Comparison of ENCODE assay signal across 25 mouse cellular contexts in the genomic region with DNA sequence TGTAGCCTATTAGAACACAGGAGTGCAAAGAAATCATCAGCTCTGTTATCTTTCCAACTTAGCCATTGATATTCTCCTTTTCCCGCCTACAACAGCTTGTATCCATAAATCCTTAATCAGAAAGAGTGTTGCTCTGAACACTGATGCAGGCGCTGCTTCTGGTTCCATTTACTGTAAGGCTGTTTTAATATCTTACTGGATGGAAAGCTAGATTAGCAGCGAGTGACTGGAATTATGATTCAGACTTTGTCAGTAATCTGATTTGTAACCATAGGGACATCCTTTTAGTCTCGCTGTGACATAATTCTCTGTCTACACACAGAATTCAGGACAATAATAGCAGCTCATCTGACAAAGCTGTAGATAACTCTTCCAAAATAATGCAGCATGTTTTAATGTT. TPM values are rescaled to one million over a fixed set of nuclear protein-coding genes. Genes with fewer than 3 reads are reported as not detected.
DNase-seq lines count a peak whose midpoint lies in the region; ATAC-seq lines count a peak whose summit lies in the region.
"Had no signal": no experiment of that assay in that cellular context is flagged by ENCODE, and none has a peak within 500 bp of the region (broad histone marks: within the 10 kb centered on the region; RNA-seq: fewer than 3 reads in every experiment).

No protein-coding gene starts in this region.

- H3K36me3 ChIP-seq in hindbrain, embryonic 13.5 days = no peaks in the 10 kb centered on the region
- no peaks in the 10 kb centered on the region for H3K36me3 ChIP-seq in hindbrain, embryonic 11.5 days (ENCODE audit: control insufficient read depth, insufficient read depth, low read length)
- H3K36me3 ChIP-seq in midbrain, embryonic 12.5 days = no peaks in the 10 kb centered on the region
- no peaks in the 10 kb centered on the region for H3K36me3 ChIP-seq in neural tube, embryonic 15.5 days
- H3K36me3 ChIP-seq: embryonic facial prominence, embryonic 15.5 days; heart, embryonic 12.5 days; liver, embryonic 13.5 days; neural tube, embryonic 12.5 days had no signal

- WGBS in hindbrain, embryonic 13.5 days = 78% methylated on average over 4 of the region's 4 CpGs
- 82% methylated on average over 4 of the region's 4 CpGs for WGBS in hindbrain, embryonic 11.5 days
- WGBS in midbrain, embryonic 12.5 days = 62% methylated on average over 4 of the region's 4 CpGs
- 67% methylated on average over 4 of the region's 4 CpGs for WGBS in neural tube, embryonic 15.5 days

- DNase-seq in hindbrain, embryonic 11.5 days (ENCODE audit: low spot score) = no peak
- DNase-seq in brain, adult 2 months (ENCODE audit: low read depth, low spot score) = peak; percentile 24
- DNase-seq in right cerebral cortex, adult 2 months (ENCODE audit: low spot score in 2 of 2) = no peak
- DNase-seq in gastrocnemius, postnatal 14 days = no peak
- no peak for DNase-seq in right cerebral cortex, postnatal 10 days (ENCODE audit: low spot score in 2 of 2)
- DNase-seq: adrenal gland, adult 8-10 months; cerebellum, adult 9-10 months; gastrocnemius, postnatal 10 days; heart, adult 11 months; heart, postnatal 10 days; kidney, postnatal 4 days; layer of hippocampus, adult 9-11 months; liver, embryonic 13.5 days; lung, adult 2 months had no signal

- no peak overlapping the region for H3K9ac ChIP-seq in hindbrain, embryonic 13.5 days
- H3K9ac ChIP-seq in hindbrain, embryonic 11.5 days (ENCODE audit: low read depth, low read length) = no peak overlapping the region
- no peak overlapping the region for H3K9ac ChIP-seq in midbrain, embryonic 12.5 days (replicated peaks)
- no peak overlapping the region for H3K9ac ChIP-seq in neural tube, embryonic 15.5 days (replicated peaks)
- H3K9ac ChIP-seq: embryonic facial prominence, embryonic 15.5 days; heart, embryonic 12.5 days; liver, embryonic 13.5 days; neural tube, embryonic 12.5 days had no signal

- no peak for ATAC-seq in hindbrain, embryonic 13.5 days (ENCODE audit: low FRiP score)
- ATAC-seq in hindbrain, embryonic 11.5 days (ENCODE audit: low FRiP score) = no peak
- ATAC-seq in midbrain, embryonic 12.5 days (ENCODE audit: low FRiP score, low read depth) = no peak
- ATAC-seq in neural tube, embryonic 15.5 days (ENCODE audit: low FRiP score) = no peak
- ATAC-seq: activated CD4-positive, CD25-positive, alpha-beta regulatory T cell, adult 4 months; intestine, postnatal 0 days had no signal

- H3K4me1 ChIP-seq in hindbrain, embryonic 13.5 days (replicated peaks) = peaks cover 10% of the 10 kb centered on the region; the same call in 1 of the 2 replicates
- no peaks in the 10 kb centered on the region for H3K4me1 ChIP-seq in hindbrain, embryonic 11.5 days (replicated peaks; ENCODE audit: control insufficient read depth, insufficient read depth, low read length)
- peaks cover 15% of the 10 kb centered on the region; the same call in 1 of the 2 replicates for H3K4me1 ChIP-seq in midbrain, embryonic 12.5 days
- 0 out of 2 replicates have a peak, but pooled peaks cover 6% of the 10 kb centered on the region for H3K4me1 ChIP-seq in neural tube, embryonic 15.5 days
- H3K4me1 ChIP-seq: embryonic facial prominence, embryonic 15.5 days; neural tube, embryonic 12.5 days had no signal

- H3K27me3 ChIP-seq in hindbrain, embryonic 13.5 days = no peaks in the 10 kb centered on the region
- H3K27me3 ChIP-seq in hindbrain, embryonic 11.5 days (ENCODE audit: control insufficient read depth, insufficient read depth, low read length) = no peaks in the 10 kb centered on the region
- no peaks in the 10 kb centered on the region for H3K27me3 ChIP-seq in midbrain, embryonic 12.5 days
- no peaks in the 10 kb centered on the region for H3K27me3 ChIP-seq in neural tube, embryonic 15.5 days (replicated peaks)
- H3K27me3 ChIP-seq: embryonic facial prominence, embryonic 15.5 days; heart, embryonic 12.5 days; liver, embryonic 13.5 days; neural tube, embryonic 12.5 days had no signal

- H3K27ac ChIP-seq in hindbrain, embryonic 13.5 days = peak overlapping the region; percentile 58
- no peak overlapping the region for H3K27ac ChIP-seq in hindbrain, embryonic 11.5 days (ENCODE audit: low read depth, low read length)
- H3K27ac ChIP-seq in midbrain, embryonic 12.5 days (replicated peaks) = peak overlapping the region; percentile 61
- H3K27ac ChIP-seq in neural tube, embryonic 15.5 days (replicated peaks) = peak overlapping the region; percentile 24; the same call in 1 of the 2 replicates
- H3K27ac ChIP-seq: embryonic facial prominence, embryonic 15.5 days; left cerebral cortex, adult 2 months; liver, embryonic 13.5 days; neural tube, embryonic 12.5 days had no signal

- intact Hi-C loops in gastrocnemius, postnatal 14 days (cut with DNase I; ENCODE audit: low total_unique reads) = no loop called here

- H3K4me3 ChIP-seq in hindbrain, embryonic 13.5 days = no peak overlapping the region
- no peak overlapping the region for H3K4me3 ChIP-seq in hindbrain, embryonic 11.5 days (ENCODE audit: low read depth, low read length)
- H3K4me3 ChIP-seq in midbrain, embryonic 12.5 days = no peak overlapping the region
- no peak overlapping the region for H3K4me3 ChIP-seq in neural tube, embryonic 15.5 days (replicated peaks)
- H3K4me3 ChIP-seq: embryonic facial prominence, embryonic 15.5 days; heart, embryonic 12.5 days; left cerebral cortex, adult 2 months; liver, embryonic 13.5 days; neural tube, embryonic 12.5 days had no signal

- H3K9me3 ChIP-seq in hindbrain, embryonic 13.5 days = no peaks in the 10 kb centered on the region
- no peaks in the 10 kb centered on the region for H3K9me3 ChIP-seq in hindbrain, embryonic 11.5 days (ENCODE audit: control insufficient read depth, low read length)
- H3K9me3 ChIP-seq in midbrain, embryonic 12.5 days = no peaks in the 10 kb centered on the region
- H3K9me3 ChIP-seq in neural tube, embryonic 15.5 days (replicated peaks) = no peaks in the 10 kb centered on the region
- H3K9me3 ChIP-seq: embryonic facial prominence, embryonic 15.5 days; heart, embryonic 12.5 days; liver, embryonic 13.5 days; neural tube, embryonic 12.5 days had no signal

- H3K4me2 ChIP-seq in hindbrain, embryonic 13.5 days = no peak overlapping the region
- no peak overlapping the region for H3K4me2 ChIP-seq in hindbrain, embryonic 11.5 days (replicated peaks; ENCODE audit: low read depth, low read length)
- no peak overlapping the region for H3K4me2 ChIP-seq in midbrain, embryonic 12.5 days (replicated peaks)
- no peak overlapping the region for H3K4me2 ChIP-seq in neural tube, embryonic 15.5 days
- H3K4me2 ChIP-seq: embryonic facial prominence, embryonic 15.5 days; heart, embryonic 12.5 days; liver, embryonic 13.5 days; neural tube, embryonic 12.5 days had no signal

RNA-seq across cellular contexts. Expression of a gene that starts 41.3 kb away (rescaled TPM):
- 0.05 and 0.13 TPM in 2 replicates for polyA plus RNA-seq in hindbrain, embryonic 13.5 days (2015; fragmentation: Nextera tagmentation; extraction: Ambion mirVana)
- 0.20 and 0.37 TPM in 2 replicates for polyA plus RNA-seq in hindbrain, embryonic 11.5 days (2014; fragmentation: Nextera tagmentation; extraction: Ambion mirVana)
- polyA plus RNA-seq in midbrain, embryonic 12.5 days (2016; fragmentation: Nextera tagmentation; extraction: Ambion mirVana) = 0.13 and 0.16 TPM in 2 replicates
- 0.41 and 0.59 TPM in 2 replicates for polyA plus RNA-seq in neural tube, embryonic 15.5 days (2015; fragmentation: Nextera tagmentation; extraction: Ambion mirVana)
- total RNA-seq in gastrocnemius, postnatal 14 days (2021) = 1 to 10 TPM; 2.5 to 3.1 TPM
- total RNA-seq: common myeloid progenitor, adult 5-6 weeks; megakaryocyte, adult 5-6 weeks had no signal

RNA-seq across cellular contexts. Expression of a gene that starts 52.7 kb away (rescaled TPM):
- 15.8 and 18.1 TPM in 2 replicates for polyA plus RNA-seq in hindbrain, embryonic 13.5 days (2015; fragmentation: Nextera tagmentation; extraction: Ambion mirVana)
- 23.4 and 24.7 TPM in 2 replicates for polyA plus RNA-seq in hindbrain, embryonic 11.5 days (2014; fragmentation: Nextera tagmentation; extraction: Ambion mirVana)
- polyA plus RNA-seq in midbrain, embryonic 12.5 days (2016; fragmentation: Nextera tagmentation; extraction: Ambion mirVana) = 22.5 and 26.0 TPM in 2 replicates
- 13.3 and 17.6 TPM in 2 replicates for polyA plus RNA-seq in neural tube, embryonic 15.5 days (2015; fragmentation: Nextera tagmentation; extraction: Ambion mirVana)
- total RNA-seq in gastrocnemius, postnatal 14 days (2021) = 1 to 10 TPM; 9.6 to 9.8 TPM
